Mouse (Mus musculus) thymus, postnatal 10 days (tissue): Measurements from ENCODE around the gene Usp21.

Experiments used
- DNase-seq, 2 experiments: peaks; one replicate each; pipeline ENCODE4 v3.0.0; 2021; ENCODE audit warnings: low spot score in 2 of 2

Usp21 gene

GRCm38 (mm10) chr1:171265971-171266744 is 21.6 kb downstream of the Usp21 start:
- no peak for DNase-seq

GRCm38 (mm10) chr1:171263666-171264461 is 23.9 kb downstream of the Usp21 start:
- DNase-seq, result no peak

GRCm38 (mm10) chr1:171263185-171263611 is 24.6 kb downstream of the Usp21 start:
- no peak for DNase-seq

GRCm38 (mm10) chr1:171262594-171263130 is 25.1 kb downstream of the Usp21 start:
- DNase-seq, result no peak

- DNase-seq, result no peak
Measured at GRCm38 (mm10) chr1:171260316-171260715, 27.5 kb downstream of the Usp21 start.

GRCm38 (mm10) chr1:171258921-171259320 is 28.9 kb downstream of the Usp21 start:
- no peak for DNase-seq

- no peak for DNase-seq
Measured at GRCm38 (mm10) chr1:171257781-171258180, 30.0 kb downstream of the Usp21 start.

GRCm38 (mm10) chr1:171256937-171257548 is 30.7 kb downstream of the Usp21 start:
- peak in 1 of 2 experiments; percentile 66 for DNase-seq

- DNase-seq, result no peak
Measured at GRCm38 (mm10) chr1:171256095-171256818, 31.5 kb downstream of the Usp21 start.

- DNase-seq, result no peak
Measured at GRCm38 (mm10) chr1:171252415-171252814, 35.4 kb downstream of the Usp21 start.

- no peak for DNase-seq
Measured at GRCm38 (mm10) chr1:171251594-171252324, 36.0 kb downstream of the Usp21 start.

GRCm38 (mm10) chr1:171250680-171251593 is 36.9 kb downstream of the Usp21 start, which contains the start of gene Ndufs2:
Ndufs2 (minus strand) TSS chr1:171251388.
- no peak for DNase-seq

- no peak for DNase-seq
Measured at GRCm38 (mm10) chr1:171249913-171250600, 37.7 kb downstream of the Usp21 start, which contains the start of gene Adamts4. Adamts4 (plus strand) TSS chr1:171250421.

- DNase-seq, result no peak
Measured at GRCm38 (mm10) chr1:171248386-171249226, 39.2 kb downstream of the Usp21 start.

- DNase-seq, result no peak
Measured at GRCm38 (mm10) chr1:171247916-171248315, 39.9 kb downstream of the Usp21 start.

GRCm38 (mm10) chr1:171247453-171247841 is 40.3 kb downstream of the Usp21 start:
- DNase-seq, result peak in 1 of 2 experiments; percentile 36

GRCm38 (mm10) chr1:171246709-171247452 is 40.9 kb downstream of the Usp21 start:
- peak; percentile 95 to 98 for DNase-seq
